Mouse (Mus musculus): ENCODE data around the gene Ddx3x.

DNA sequence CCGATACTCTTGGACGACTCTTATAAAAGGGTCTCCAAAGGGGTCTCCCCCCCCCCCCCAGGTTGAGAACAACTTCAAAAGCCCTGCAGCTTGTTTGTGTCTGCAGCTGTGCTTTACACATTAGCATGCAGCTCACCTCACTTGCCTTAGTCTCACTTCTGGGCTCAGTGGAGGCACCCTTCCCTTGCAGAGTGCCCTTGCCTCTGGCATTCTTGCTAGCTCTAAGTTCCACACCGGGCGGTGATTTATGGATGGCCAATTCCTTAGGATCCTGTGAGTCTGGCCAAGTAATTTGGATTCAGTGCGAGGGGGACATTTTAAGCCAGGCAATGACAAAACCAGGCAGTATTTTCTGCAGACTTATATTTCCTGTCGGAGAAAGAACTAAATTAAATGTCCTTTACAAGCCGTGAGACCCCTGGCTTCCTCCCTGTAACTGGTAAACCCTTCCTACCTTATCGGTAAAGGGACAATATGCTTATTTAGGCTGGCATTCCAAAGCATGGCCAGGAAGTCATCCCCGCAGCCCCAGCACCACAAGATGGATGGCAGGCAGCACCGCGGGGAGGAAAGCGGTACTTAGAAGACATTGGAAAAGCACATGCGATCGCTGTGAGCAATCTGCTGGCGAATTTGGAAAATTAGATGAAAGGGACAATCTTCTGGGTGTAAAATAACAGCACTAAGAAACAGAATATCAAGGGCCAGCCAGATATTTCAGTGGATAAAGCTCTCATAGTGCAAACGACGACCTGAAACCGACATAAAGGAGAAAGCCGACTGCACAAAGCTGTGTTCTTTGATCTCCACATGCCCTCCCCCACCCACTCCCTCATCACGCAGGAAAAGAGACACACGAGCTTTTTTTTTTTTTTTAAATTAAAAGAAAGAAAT is 39.1 kb upstream of the Ddx3x start:
- TF ChIP-seq CTCF (IDR thresholded peaks at IDR 0.05; ENCODE audit: low read depth) (no peak), EP300 (optimal IDR thresholded peaks at IDR 0.05) (no peak)
